Mouse (Mus musculus) forebrain, postnatal 0 days (tissue): ENCODE results near the gene Gm826. TPM values are rescaled to one million over a fixed set of nuclear protein-coding genes. Genes with fewer than 3 reads are reported as not detected.

Source experiments
- ATAC-seq: fragments of 200-750 bp; cut with Nextera tagmentation; 2 replicates; pipeline ENCODE4 v1.8.0; 2017; ENCODE audit warnings: mild to moderate bottlenecking, moderate library complexity
- DNase-seq: peaks from one replicate; pipeline ENCODE4 v3.0.0-alpha.2; 2015
- H3K27ac ChIP-seq: fragments of 300-500 bp; sonication (generic); 2 replicates; pipeline ENCODE4 v1.5.1; 2014; ENCODE audit warnings: low read depth, mild to moderate bottlenecking, antibody characterized with exemption, low read length, moderate library complexity, mixed read lengths
- H3K27me3 ChIP-seq: fragments of 300-500 bp; sonication (generic); 2 replicates; pipeline ENCODE4 v1.6.1; 2014; ENCODE audit warnings: mild to moderate bottlenecking, low read length, mixed read lengths; ENCODE audit not compliant: insufficient read depth
- H3K36me3 ChIP-seq: fragments of 300-500 bp; sonication (generic); 2 replicates; pipeline ENCODE4 v1.6.1; 2014; ENCODE audit warnings: mild to moderate bottlenecking, moderate library complexity; ENCODE audit not compliant: insufficient read depth
- H3K4me1 ChIP-seq: fragments of 300-500 bp; sonication (generic); 2 replicates; pipeline ENCODE4 v1.6.1; 2014; ENCODE audit warnings: antibody characterized with exemption; ENCODE audit not compliant: insufficient read depth
- H3K4me2 ChIP-seq: fragments of 300-500 bp; sonication (generic); 2 replicates; pipeline ENCODE4 v1.6.1; 2014; ENCODE audit warnings: low read depth, mild to moderate bottlenecking, moderate library complexity
- H3K4me3 ChIP-seq: fragments of 300-500 bp; sonication (generic); 2 replicates; pipeline ENCODE4 v1.5.1; 2014; ENCODE audit warnings: low read depth, low read length, mixed read lengths
- H3K9ac ChIP-seq: fragments of 300-500 bp; sonication (generic); 2 replicates; pipeline ENCODE4 v1.6.1; 2014; ENCODE audit warnings: mild to moderate bottlenecking
- H3K9me3 ChIP-seq: fragments of 300-500 bp; sonication (generic); 2 replicates; pipeline ENCODE4 v1.6.1; 2016; ENCODE audit warnings: low read length
- CTCF ChIP-seq: sonication (generic); IDR thresholded peaks from 2 replicates; pipeline ENCODE4 v1.5.1; 2016; ENCODE audit warnings: antibody characterized with exemption, control low read depth, low read depth
- WGBS: fragments of 180-500 bp; shearing (Covaris S2); extraction: QIAGEN DNeasy Blood & Tissue Kit; methylation state at CpG from one replicate; pipeline ENCODE4 v1.1.7; 2014; 5-methylcytosine and 5-hydroxymethylcytosine counted together
- polyA plus RNA-seq: library from polyadenylated mRNA; unstranded; fragments of >200 nt; fragmentation: Nextera tagmentation; extraction: Ambion mirVana; gene quantifications from 2 replicates; pipeline ENCODE4 v1.2.1, GENCODE M21; 2015
- total RNA-seq: library from RNA; depleted of rRNA; stranded (reverse); fragments of >200 nt; gene quantifications from 2 replicates; pipeline ENCODE4 v1.2.3, GENCODE M21; 2014

The Gm826 gene
- total and polyA plus RNA-seq, 2 experiments from 2014 or later = 0.19 TPM; not detected in 1

- no peak for TF ChIP-seq CTCF
- Histone ChIP-seq H3K9ac (no peak overlapping the region), H3K9me3 (no peaks in the 10 kb centered on the region), H3K27me3 (no peaks in the 10 kb centered on the region), H3K27ac (no peak overlapping the region), H3K4me2 (no peak overlapping the region), H3K4me3 (no peak overlapping the region), H3K36me3 (no peaks in the 10 kb centered on the region), H3K4me1 (no peaks in the 10 kb centered on the region)
- ATAC-seq (no peak), DNase-seq (no peak)
- 94% methylated on average over 5 of the region's 5 CpGs for WGBS
These were observed 5.6 kb upstream of the Gm826 start for GRCm38 (mm10) chr2:160339595-160339994.

- H3K9me3 ChIP-seq = no peaks in the 10 kb centered on the region
- H3K4me1 ChIP-seq = no peaks in the 10 kb centered on the region
- H3K4me3 ChIP-seq = no peak overlapping the region
- H3K27ac ChIP-seq = no peak overlapping the region
- no peak overlapping the region for H3K4me2 ChIP-seq
- TF ChIP-seq CTCF = no peak
- ATAC-seq (no peak), DNase-seq (no peak)
- no peak overlapping the region for H3K9ac ChIP-seq
- H3K36me3 ChIP-seq = no peaks in the 10 kb centered on the region
- H3K27me3 ChIP-seq = no peaks in the 10 kb centered on the region
- 84% methylated on average over 2 of the region's 2 CpGs for WGBS
These were observed 2.1 kb upstream of the Gm826 start for GRCm38 (mm10) chr2:160336053-160336452.

- Histone ChIP-seq H3K27ac (no peak overlapping the region), H3K4me3 (no peak overlapping the region), H3K27me3 (no peaks in the 10 kb centered on the region), H3K36me3 (no peaks in the 10 kb centered on the region), H3K4me1 (no peaks in the 10 kb centered on the region), H3K4me2 (no peak overlapping the region), H3K9me3 (no peaks in the 10 kb centered on the region), H3K9ac (no peak overlapping the region)
- no peak for TF ChIP-seq CTCF
- DNase-seq (no peak), ATAC-seq (no peak)
- 55% methylated on average over 1 of the region's 1 CpGs for WGBS
These were observed 1.1 kb upstream of the Gm826 start for GRCm38 (mm10) chr2:160335043-160335442.

GRCm38 (mm10) chr2:160332516-160333325 lies 1.2 kb downstream of the Gm826 start:
- H3K27me3 ChIP-seq = no peaks in the 10 kb centered on the region
- 94% methylated on average over 12 of the region's 12 CpGs for WGBS
- H3K4me1 ChIP-seq = no peaks in the 10 kb centered on the region; the same call in 1 of the 2 replicates
- no peak overlapping the region for H3K4me2 ChIP-seq
- ATAC-seq (no peak), DNase-seq (no peak)
- no peak overlapping the region for H3K9ac ChIP-seq
- no peaks in the 10 kb centered on the region for H3K9me3 ChIP-seq
- no peak overlapping the region for H3K27ac ChIP-seq
- H3K36me3 ChIP-seq = no peaks in the 10 kb centered on the region
- no peak overlapping the region for H3K4me3 ChIP-seq
- no peak for TF ChIP-seq CTCF

GRCm38 (mm10) chr2:160328886-160329285 lies 5.1 kb downstream of the Gm826 start:
- TF ChIP-seq CTCF = no peak
- Histone ChIP-seq H3K27ac (no peak overlapping the region), H3K36me3 (no peaks in the 10 kb centered on the region), H3K4me2 (no peak overlapping the region), H3K9ac (no peak overlapping the region), H3K27me3 (no peaks in the 10 kb centered on the region), H3K4me3 (no peak overlapping the region), H3K9me3 (no peaks in the 10 kb centered on the region), H3K4me1 (no peaks in the 10 kb centered on the region; the same call in 1 of the 2 replicates)
- ATAC-seq (no peak), DNase-seq (no peak)
- 47% methylated on average over 9 of the region's 9 CpGs for WGBS

GRCm38 (mm10) chr2:160327716-160328115 lies 6.2 kb downstream of the Gm826 start:
- no peaks in the 10 kb centered on the region for H3K27me3 ChIP-seq
- H3K4me1 ChIP-seq = no peaks in the 10 kb centered on the region; the same call in 1 of the 2 replicates
- no peaks in the 10 kb centered on the region for H3K9me3 ChIP-seq
- no peak for TF ChIP-seq CTCF
- H3K4me2 ChIP-seq = no peak overlapping the region
- ATAC-seq (no peak), DNase-seq (no peak)
- 94% methylated on average over 4 of the region's 4 CpGs for WGBS
- H3K9ac ChIP-seq = no peak overlapping the region
- no peaks in the 10 kb centered on the region for H3K36me3 ChIP-seq
- no peak overlapping the region for H3K27ac ChIP-seq
- no peak overlapping the region for H3K4me3 ChIP-seq

DNA sequence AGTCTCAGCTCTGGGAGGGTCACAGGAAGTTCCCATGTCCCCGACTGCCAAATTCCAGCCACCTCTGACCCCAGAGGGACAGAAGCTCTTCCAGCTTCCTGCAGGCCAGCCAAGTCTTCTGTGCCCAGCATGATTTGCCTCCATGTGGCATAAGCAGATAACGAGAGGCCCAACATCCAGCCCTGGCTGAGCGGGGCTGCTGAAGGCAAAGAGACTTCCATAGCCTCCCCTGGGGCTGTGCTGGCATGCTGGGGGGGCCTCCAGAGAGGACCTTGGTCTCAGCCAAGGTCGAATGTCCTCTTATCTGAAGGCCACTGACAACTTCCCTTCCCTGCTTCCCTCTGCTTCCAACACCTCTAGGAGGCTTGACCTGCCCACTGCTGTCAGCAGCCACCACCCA lies 6.8 kb downstream of the Gm826 start:
- Histone ChIP-seq H3K9me3 (no peaks in the 10 kb centered on the region), H3K4me1 (no peaks in the 10 kb centered on the region; the same call in 1 of the 2 replicates), H3K27me3 (no peaks in the 10 kb centered on the region), H3K9ac (no peak overlapping the region), H3K36me3 (no peaks in the 10 kb centered on the region), H3K4me3 (no peak overlapping the region), H3K4me2 (no peak overlapping the region), H3K27ac (no peak overlapping the region)
- 50% methylated on average over 4 of the region's 4 CpGs for WGBS
- ATAC-seq (no peak), DNase-seq (no peak)
- no peak for TF ChIP-seq CTCF
